Comparison of ENCODE assay signal across 50 mouse cellular contexts in the genomic region with DNA sequence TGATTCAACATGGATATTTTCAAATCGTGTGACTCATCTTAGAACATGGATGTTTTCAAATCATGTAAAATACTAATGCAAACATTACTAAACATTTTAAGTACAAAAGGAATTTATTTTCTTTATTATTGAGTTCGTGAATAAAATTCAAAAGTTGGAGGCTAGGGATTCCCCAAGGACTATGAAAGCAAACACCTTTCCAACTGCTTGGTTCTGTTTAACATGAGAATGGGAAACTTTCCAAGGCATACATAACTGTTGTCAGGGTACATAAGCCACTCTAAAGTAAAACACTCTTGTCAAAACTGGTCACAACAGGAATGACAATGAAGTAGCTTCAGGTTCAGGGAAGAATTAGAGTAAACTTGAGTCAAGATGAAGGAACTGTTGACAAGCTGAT. TPM values are rescaled to one million over a fixed set of nuclear protein-coding genes. Genes with fewer than 3 reads are reported as not detected.
"Had no signal": no experiment of that assay in that cellular context is flagged by ENCODE, and none has a peak within 500 bp of the region (broad histone marks: within the 10 kb centered on the region; RNA-seq: fewer than 3 reads in every experiment).

TSS of gene Olfr1281 (plus strand) at position 301 of the 400 bp plus-strand sequence.

- DNase-seq: heart, postnatal 10 days; heart, postnatal 14 days; heart, postnatal 36 days; heart, postnatal 4 days; kidney, adult 11 months; kidney, adult 18-20 months; kidney, adult 2 months; kidney, adult 8-10 months; kidney, adult 9 months; kidney, postnatal 10 days; kidney, postnatal 14 days; kidney, postnatal 25 days; kidney, postnatal 36 days; kidney, postnatal 4 days; layer of hippocampus, adult 9-11 months; layer of hippocampus, postnatal 36 days had no signal

- H3K27ac ChIP-seq: heart, embryonic 13.5 days; heart, embryonic 15.5 days; hindbrain, embryonic 10.5 days; hindbrain, embryonic 12.5 days; hindbrain, embryonic 13.5 days; hindbrain, embryonic 15.5 days; hindbrain, postnatal 0 days; intestine, embryonic 15.5 days; kidney, embryonic 15.5 days; kidney, postnatal 0 days; layer of hippocampus, adult 2 months; left cerebral cortex, adult 2 months had no signal

- H3K27me3 ChIP-seq: heart, embryonic 12.5 days; heart, embryonic 13.5 days; heart, embryonic 15.5 days; hindbrain, embryonic 12.5 days; hindbrain, embryonic 13.5 days; hindbrain, embryonic 15.5 days; intestine, embryonic 15.5 days; kidney, embryonic 15.5 days had no signal

- H3K9ac ChIP-seq: heart, embryonic 12.5 days; heart, embryonic 13.5 days; heart, embryonic 15.5 days; hindbrain, embryonic 12.5 days; hindbrain, embryonic 13.5 days; hindbrain, embryonic 15.5 days; intestine, embryonic 15.5 days; kidney, embryonic 15.5 days had no signal

- H3K9me3 ChIP-seq: heart, embryonic 12.5 days; heart, embryonic 13.5 days; heart, embryonic 15.5 days; hindbrain, embryonic 10.5 days; hindbrain, embryonic 12.5 days; hindbrain, embryonic 13.5 days; hindbrain, embryonic 15.5 days; intestine, embryonic 15.5 days; kidney, embryonic 15.5 days had no signal

- ATAC-seq: hindbrain, embryonic 16.5 days; hindbrain, postnatal 0 days; inflammation-experienced regulatory T-cells, adult 6 months; intestine, embryonic 15.5 days; intestine, embryonic 16.5 days; intestine, postnatal 0 days had no signal

- H3K4me3 ChIP-seq: heart, embryonic 12.5 days; heart, embryonic 13.5 days; heart, embryonic 15.5 days; hindbrain, embryonic 10.5 days; hindbrain, embryonic 12.5 days; hindbrain, embryonic 13.5 days; hindbrain, embryonic 15.5 days; intestine, embryonic 15.5 days; kidney, embryonic 15.5 days; layer of hippocampus, adult 2 months; left cerebral cortex, adult 2 months had no signal

- H3K36me3 ChIP-seq: heart, embryonic 12.5 days; heart, embryonic 13.5 days; heart, embryonic 15.5 days; hindbrain, embryonic 10.5 days; hindbrain, embryonic 12.5 days; hindbrain, embryonic 13.5 days; hindbrain, embryonic 15.5 days; intestine, embryonic 15.5 days; kidney, embryonic 15.5 days had no signal

- H3K4me2 ChIP-seq: heart, embryonic 11.5 days; heart, embryonic 12.5 days; heart, embryonic 13.5 days; heart, embryonic 15.5 days; hindbrain, embryonic 12.5 days; hindbrain, embryonic 13.5 days; hindbrain, embryonic 15.5 days; intestine, embryonic 15.5 days; kidney, embryonic 15.5 days had no signal

- H3K4me1 ChIP-seq: heart, embryonic 12.5 days; heart, embryonic 13.5 days; heart, embryonic 15.5 days; hindbrain, embryonic 10.5 days; hindbrain, embryonic 12.5 days; hindbrain, embryonic 13.5 days; hindbrain, embryonic 15.5 days; intestine, embryonic 15.5 days; kidney, embryonic 15.5 days had no signal

RNA-seq across cellular contexts. Expression of gene Olfr1281, which starts in this region (rescaled TPM):
- total RNA-seq: heart, postnatal 10 days; heart, postnatal 14 days; heart, postnatal 25 days; heart, postnatal 36 days; heart, postnatal 4 days; hematopoietic stem cell, adult 5-6 weeks; hindbrain, postnatal 0 days; layer of hippocampus, adult 18-20 months; layer of hippocampus, adult 2 months; layer of hippocampus, adult 8-10 months; layer of hippocampus, postnatal 14 days; layer of hippocampus, postnatal 25 days; layer of hippocampus, postnatal 36 days; left cerebral cortex, adult 18-20 months; left cerebral cortex, adult 2 months; left cerebral cortex, adult 8-10 months had no signal
- polyA plus RNA-seq: heart, embryonic 11.5 days; heart, embryonic 12.5 days; heart, embryonic 13.5 days; heart, embryonic 14.5 days; heart, embryonic 15.5 days; heart, embryonic 16.5 days; heart, postnatal 0 days; hindbrain, embryonic 10.5 days; hindbrain, embryonic 11.5 days; hindbrain, embryonic 12.5 days; hindbrain, embryonic 13.5 days; hindbrain, embryonic 15.5 days; hindbrain, embryonic 16.5 days; hindbrain, postnatal 0 days; inflammation-experienced regulatory T-cells, adult 6 months; intestine, embryonic 14.5 days; intestine, embryonic 15.5 days; intestine, embryonic 16.5 days; intestine, postnatal 0 days; kidney, adult 2 months; kidney, embryonic 14.5 days; kidney, embryonic 15.5 days; kidney, embryonic 16.5 days; kidney, postnatal 0 days; large intestine, adult 2 months had no signal
